Mouse (Mus musculus) myocyte (in vitro differentiated cells): ENCODE results near the gene Ntrk2.

Source experiments
- MYOD1 ChIP-seq, 3 experiments: IDR thresholded peaks; one replicate each; pipeline ENCODE4 v1.6.1; 2011; ENCODE audit warnings: control low read depth in 2 of 3, low read depth in 2 of 3, mild to moderate bottlenecking in 2 of 3, moderate library complexity in 1 of 3; ENCODE audit not compliant: insufficient read length in 2 of 3, control insufficient read depth in 1 of 3
- POLR2A ChIP-seq: IDR thresholded peaks from one replicate; pipeline ENCODE4 v1.6.1; 2011; ENCODE audit warnings: low read depth, mild to moderate bottlenecking, control low read depth, moderate library complexity; ENCODE audit not compliant: insufficient read length

DNA sequence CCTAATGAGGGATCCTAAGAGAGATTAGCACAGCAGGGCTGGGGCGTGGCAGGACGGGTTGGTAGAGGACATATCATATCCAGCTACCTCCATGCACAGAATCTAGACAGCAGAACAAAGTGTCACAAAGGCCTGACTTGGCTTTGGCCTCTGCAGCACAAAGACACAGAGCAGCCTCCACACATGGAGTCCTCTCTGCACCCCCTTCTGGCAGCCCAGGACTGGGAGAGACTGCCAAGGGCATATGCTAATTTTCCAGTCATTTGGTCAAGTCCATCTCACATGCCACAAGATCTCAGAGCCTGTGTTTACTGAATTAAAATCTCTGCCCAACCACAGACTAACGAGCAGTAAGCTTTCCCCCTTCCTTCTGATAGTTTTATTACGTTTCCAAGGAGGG, 132.1 kb downstream of the Ntrk2 start:
- no peak for TF ChIP-seq POLR2A
- TF ChIP-seq MYOD1 (IDR thresholded peaks at IDR 0.05; ENCODE audit: control insufficient read depth in 1 of 3, insufficient read length in 2 of 3, low read depth in 2 of 3), result no peak
